Mouse (Mus musculus): ENCODE data around the gene Notum. TPM values are rescaled to one million over a fixed set of nuclear protein-coding genes. Genes with fewer than 3 reads are reported as not detected.

The Notum gene
- 0.19 TPM for polyA plus RNA-seq (2012; fragmentation: generic; extraction: Trizol)

GRCm38 (mm10) chr11:120661076-120661460 is at the start of gene Notum:
TSS of gene Notum (minus strand) at chr11:120661175.
- Histone ChIP-seq H3K27me3 (ENCODE audit: control insufficient read depth, insufficient read depth, insufficient read length) (peaks cover 68% of the 10 kb centered on the region), H3K79me2 (ENCODE audit: control insufficient read depth, insufficient read depth) (no peaks in the 10 kb centered on the region), H3K4me3 (no peak within 1 kb of the TSS), H3K4me2 (ENCODE audit: low read depth) (peak within 1 kb of the TSS; percentile 73), H3K36me3 (ENCODE audit: control insufficient read depth, insufficient read depth) (no peaks in the 10 kb centered on the region), H3ac (ENCODE audit: control insufficient read depth, insufficient read length) (peak within 1 kb of the TSS; percentile 20)
- no peak for TF ChIP-seq TCF3 (IDR thresholded peaks at IDR 0.05; ENCODE audit: insufficient read length, low read depth)
- TF ChIP-seq MAX (IDR thresholded peaks at IDR 0.05; ENCODE audit: low read depth): no peak
- no peak for TF ChIP-seq MYOG (IDR thresholded peaks at IDR 0.05; ENCODE audit: control insufficient read depth in 1 of 3, insufficient read depth in 1 of 3, insufficient read length in 2 of 3, low read depth in 2 of 3)
- TF ChIP-seq CEBPB (IDR thresholded peaks at IDR 0.05; ENCODE audit: insufficient read depth, poor library complexity, severe bottlenecking): no peak
- TF ChIP-seq MYOD1 (IDR thresholded peaks at IDR 0.05; ENCODE audit: control insufficient read depth in 1 of 3, insufficient read length in 2 of 3, low read depth in 2 of 3): no peak
- no peak for TF ChIP-seq TCF12 (IDR thresholded peaks at IDR 0.05; ENCODE audit: insufficient read depth, poor library complexity, severe bottlenecking)
- TF ChIP-seq REST (IDR thresholded peaks at IDR 0.05; ENCODE audit: insufficient read depth, insufficient read length): no peak
- no peak for TF ChIP-seq POLR2A (IDR thresholded peaks at IDR 0.05; ENCODE audit: insufficient read length, low read depth)
- no peak for TF ChIP-seq USF1 (IDR thresholded peaks at IDR 0.05; ENCODE audit: low read depth)
- TF ChIP-seq E2F4 (IDR thresholded peaks at IDR 0.05; ENCODE audit: insufficient read depth): no peak
- no peak for TF ChIP-seq SRF (IDR thresholded peaks at IDR 0.05; ENCODE audit: control insufficient read depth, insufficient read length, low read depth)
- no peak for TF ChIP-seq POLR2AphosphoS2 (IDR thresholded peaks at IDR 0.05; ENCODE audit: insufficient read length, low read depth)

GRCm38 (mm10) chr11:120710672-120711071 is 49.7 kb upstream of the Notum start:
- TF ChIP-seq MAX (IDR thresholded peaks at IDR 0.05; ENCODE audit: low read depth): no peak
- no peak for TF ChIP-seq MYOD1 (IDR thresholded peaks at IDR 0.05; ENCODE audit: control insufficient read depth in 1 of 3, insufficient read length in 2 of 3, low read depth in 2 of 3)
- no peak for TF ChIP-seq POLR2AphosphoS2 (IDR thresholded peaks at IDR 0.05; ENCODE audit: insufficient read length, low read depth)
- no peak for TF ChIP-seq TCF12 (IDR thresholded peaks at IDR 0.05; ENCODE audit: insufficient read depth, poor library complexity, severe bottlenecking)
- TF ChIP-seq SRF (IDR thresholded peaks at IDR 0.05; ENCODE audit: control insufficient read depth, insufficient read length, low read depth): no peak
- TF ChIP-seq REST (IDR thresholded peaks at IDR 0.05; ENCODE audit: insufficient read depth, insufficient read length): no peak
- no peak for TF ChIP-seq MYOG (IDR thresholded peaks at IDR 0.05; ENCODE audit: control insufficient read depth in 1 of 3, insufficient read depth in 1 of 3, insufficient read length in 2 of 3, low read depth in 2 of 3)
- TF ChIP-seq TCF3 (IDR thresholded peaks at IDR 0.05; ENCODE audit: insufficient read length, low read depth): no peak
- no peak for TF ChIP-seq USF1 (IDR thresholded peaks at IDR 0.05; ENCODE audit: low read depth)
- TF ChIP-seq POLR2A (IDR thresholded peaks at IDR 0.05; ENCODE audit: insufficient read length, low read depth): no peak
- TF ChIP-seq E2F4 (IDR thresholded peaks at IDR 0.05; ENCODE audit: insufficient read depth): no peak
- TF ChIP-seq CEBPB (IDR thresholded peaks at IDR 0.05; ENCODE audit: insufficient read depth, poor library complexity, severe bottlenecking): no peak
- H3K4me2 ChIP-seq (ENCODE audit: low read depth): no peak overlapping the region

GRCm38 (mm10) chr11:120709551-120709950 is 48.6 kb upstream of the Notum start:
- TF ChIP-seq SRF (IDR thresholded peaks at IDR 0.05; ENCODE audit: control insufficient read depth, insufficient read length, low read depth): no peak
- no peak for TF ChIP-seq E2F4 (IDR thresholded peaks at IDR 0.05; ENCODE audit: insufficient read depth)
- no peak for TF ChIP-seq REST (IDR thresholded peaks at IDR 0.05; ENCODE audit: insufficient read depth, insufficient read length)
- no peak for TF ChIP-seq POLR2AphosphoS2 (IDR thresholded peaks at IDR 0.05; ENCODE audit: insufficient read length, low read depth)
- TF ChIP-seq TCF12 (IDR thresholded peaks at IDR 0.05; ENCODE audit: insufficient read depth, poor library complexity, severe bottlenecking): no peak
- TF ChIP-seq MYOG (IDR thresholded peaks at IDR 0.05; ENCODE audit: control insufficient read depth in 1 of 3, insufficient read depth in 1 of 3, insufficient read length in 2 of 3, low read depth in 2 of 3): no peak
- TF ChIP-seq USF1 (IDR thresholded peaks at IDR 0.05; ENCODE audit: low read depth): no peak
- TF ChIP-seq MYOD1 (IDR thresholded peaks at IDR 0.05; ENCODE audit: control insufficient read depth in 1 of 3, insufficient read length in 2 of 3, low read depth in 2 of 3): no peak
- no peak for TF ChIP-seq MAX (IDR thresholded peaks at IDR 0.05; ENCODE audit: low read depth)
- no peak for TF ChIP-seq TCF3 (IDR thresholded peaks at IDR 0.05; ENCODE audit: insufficient read length, low read depth)
- no peak for TF ChIP-seq POLR2A (IDR thresholded peaks at IDR 0.05; ENCODE audit: insufficient read length, low read depth)
- no peak for TF ChIP-seq CEBPB (IDR thresholded peaks at IDR 0.05; ENCODE audit: insufficient read depth, poor library complexity, severe bottlenecking)
- Histone ChIP-seq H3ac (ENCODE audit: control insufficient read depth, insufficient read length) (no peak overlapping the region), H3K4me2 (ENCODE audit: low read depth) (no peak overlapping the region)

More at GRCm38 (mm10) chr11:120710672-120711071, 49.7 kb upstream of the Notum start:
- Histone ChIP-seq H3ac (ENCODE audit: control insufficient read depth, insufficient read length) (no peak overlapping the region), H3K36me3 (ENCODE audit: control insufficient read depth, insufficient read depth) (no peaks in the 10 kb centered on the region), H3K4me3 (no peak overlapping the region), H3K79me2 (ENCODE audit: control insufficient read depth, insufficient read depth) (no peaks in the 10 kb centered on the region), H3K27me3 (ENCODE audit: control insufficient read depth, insufficient read depth, insufficient read length) (no peaks in the 10 kb centered on the region)

GRCm38 (mm10) chr11:120707969-120708368 is 47.0 kb upstream of the Notum start:
- Histone ChIP-seq H3K36me3 (ENCODE audit: control insufficient read depth, insufficient read depth) (no peaks in the 10 kb centered on the region), H3ac (ENCODE audit: control insufficient read depth, insufficient read length) (no peak overlapping the region), H3K4me2 (ENCODE audit: low read depth) (no peak overlapping the region), H3K27me3 (ENCODE audit: control insufficient read depth, insufficient read depth, insufficient read length) (no peaks in the 10 kb centered on the region), H3K79me2 (ENCODE audit: control insufficient read depth, insufficient read depth) (no peaks in the 10 kb centered on the region), H3K4me3 (no peak overlapping the region)
- TF ChIP-seq TCF3 (IDR thresholded peaks at IDR 0.05; ENCODE audit: insufficient read length, low read depth) (no peak), MAX (IDR thresholded peaks at IDR 0.05; ENCODE audit: low read depth) (no peak), MYOD1 (IDR thresholded peaks at IDR 0.05; ENCODE audit: control insufficient read depth in 1 of 3, insufficient read length in 2 of 3, low read depth in 2 of 3) (no peak), POLR2A (IDR thresholded peaks at IDR 0.05; ENCODE audit: insufficient read length, low read depth) (no peak), REST (IDR thresholded peaks at IDR 0.05; ENCODE audit: insufficient read depth, insufficient read length) (no peak), POLR2AphosphoS2 (IDR thresholded peaks at IDR 0.05; ENCODE audit: insufficient read length, low read depth) (no peak), MYOG (IDR thresholded peaks at IDR 0.05; ENCODE audit: control insufficient read depth in 1 of 3, insufficient read depth in 1 of 3, insufficient read length in 2 of 3, low read depth in 2 of 3) (no peak), CEBPB (IDR thresholded peaks at IDR 0.05; ENCODE audit: insufficient read depth, poor library complexity, severe bottlenecking) (no peak)

More at GRCm38 (mm10) chr11:120709551-120709950, 48.6 kb upstream of the Notum start:
- Histone ChIP-seq H3K36me3 (ENCODE audit: control insufficient read depth, insufficient read depth) (no peaks in the 10 kb centered on the region), H3K27me3 (ENCODE audit: control insufficient read depth, insufficient read depth, insufficient read length) (no peaks in the 10 kb centered on the region), H3K4me3 (no peak overlapping the region), H3K79me2 (ENCODE audit: control insufficient read depth, insufficient read depth) (no peaks in the 10 kb centered on the region)

All from myocyte (in vitro differentiated cells).